ENCODE assay signal across 8 mouse cellular contexts in genomic region chr13:67682959-67683735, GRCm38 (mm10). TPM values are rescaled to one million over a fixed set of nuclear protein-coding genes. Genes with fewer than 3 reads are reported as not detected.
DNase-seq lines count a peak whose midpoint lies in the region; ATAC-seq and TF ChIP-seq lines count a peak whose summit lies in the region.
"Not testable (repeated sequence)": the region's sequence is repeated elsewhere in the genome, so short reads cannot be mapped to it uniquely, and the experiment has no call there.

No protein-coding gene starts in this region.

- not testable (repeated sequence) for H3K27me3 ChIP-seq in CH12.LX (replicated peaks); forebrain, embryonic 11.5 days (ENCODE audit: control insufficient read depth, insufficient read depth, low read length); heart, embryonic 16.5 days (ENCODE audit: control insufficient read depth, insufficient read depth, low read length); liver, embryonic 15.5 days; neural tube, embryonic 12.5 days (replicated peaks)

- 11% methylated on average over 16 of the region's 16 CpGs for WGBS in forebrain, embryonic 11.5 days
- WGBS in heart, embryonic 16.5 days = 15% methylated on average over 16 of the region's 16 CpGs
- WGBS in liver, embryonic 15.5 days (ENCODE audit: insufficient replicate concordance) = 8% methylated on average over 16 of the region's 16 CpGs
- 15% methylated on average over 16 of the region's 16 CpGs for WGBS in neural tube, embryonic 12.5 days

- in situ Hi-C loops in CH12.LX (cut with MboI; ENCODE audit: low pct_ligation_motif_present, low pct_unique_long_range_greater_than_20kb, low sequenced_read_pairs) = not testable (repeated sequence)

- not testable (repeated sequence) for TF ChIP-seq RAD21 in CH12.LX (IDR thresholded peaks at IDR 0.05; ENCODE audit: low read depth, low read length)

- peak overlapping the region; percentile 78 for H3K9ac ChIP-seq in CH12.LX (ENCODE audit: insufficient read depth, low read depth)
- H3K9ac ChIP-seq in forebrain, embryonic 11.5 days (ENCODE audit: low read length) = peak overlapping the region; percentile 68
- peak overlapping the region; percentile 87 for H3K9ac ChIP-seq in heart, embryonic 16.5 days (ENCODE audit: low read length)
- peak overlapping the region; percentile 60 for H3K9ac ChIP-seq in liver, embryonic 15.5 days
- peak overlapping the region; percentile 66 for H3K9ac ChIP-seq in neural tube, embryonic 12.5 days

- peak overlapping the region; percentile 64 for H3K4me2 ChIP-seq in CH12.LX (ENCODE audit: insufficient read depth, low read depth, poor library complexity, severe bottlenecking)
- H3K4me2 ChIP-seq in forebrain, embryonic 11.5 days (ENCODE audit: low read depth, low read length, severe bottlenecking) = peak overlapping the region; percentile 60
- H3K4me2 ChIP-seq in heart, embryonic 16.5 days (ENCODE audit: low read depth, low read length) = peak overlapping the region; percentile 74
- H3K4me2 ChIP-seq in liver, embryonic 15.5 days = peak overlapping the region; percentile 72
- H3K4me2 ChIP-seq in neural tube, embryonic 12.5 days (replicated peaks) = peak overlapping the region; percentile 72

- not testable (repeated sequence) for H3K27ac ChIP-seq in CH12.LX (ENCODE audit: insufficient read depth, low read depth); forebrain, embryonic 11.5 days (ENCODE audit: low read depth, low read length); liver, embryonic 15.5 days (replicated peaks); neural tube, embryonic 12.5 days
- H3K27ac ChIP-seq in heart, embryonic 16.5 days (ENCODE audit: low read length) = 0 out of 2 replicates have a peak overlapping the region, but pooled peaks have one; percentile 51

- peak; percentile 56 for TF ChIP-seq POLR2A in CH12.LX (IDR thresholded peaks at IDR 0.05; ENCODE audit: low read depth, low read length)

- H3K9me3 ChIP-seq in CH12.LX (replicated peaks; ENCODE audit: low read length); forebrain, embryonic 11.5 days (ENCODE audit: control insufficient read depth, low read length); heart, embryonic 16.5 days (replicated peaks; ENCODE audit: control insufficient read depth, low read length); liver, embryonic 15.5 days (replicated peaks); neural tube, embryonic 12.5 days: not testable (repeated sequence)

- not testable (repeated sequence) for H3K79me2 ChIP-seq in CH12.LX (replicated peaks; ENCODE audit: control insufficient read depth, extremely low read depth, insufficient read depth, poor library complexity, severe bottlenecking)

- H3K4me1 ChIP-seq in CH12.LX (ENCODE audit: control insufficient read depth in 1 of 2, insufficient read depth in 2 of 2); forebrain, embryonic 11.5 days (replicated peaks; ENCODE audit: control insufficient read depth, insufficient read depth, low read length); heart, embryonic 16.5 days (ENCODE audit: control insufficient read depth, insufficient read depth, low read length); liver, embryonic 15.5 days (replicated peaks); neural tube, embryonic 12.5 days: not testable (repeated sequence)

- dilution Hi-C loops in CH12.LX (cut with MboI; ENCODE audit: extremely low pct_ligation_motif_present, extremely low pct_unique_long_range_greater_than_20kb, low sequenced_read_pairs) = not testable (repeated sequence)

- TF ChIP-seq CTCF in CH12.LX (conservative IDR thresholded peaks at IDR 0.05 in 1 of 2, IDR thresholded peaks at IDR 0.05 in 1 of 2; ENCODE audit: low read depth in 2 of 2, low read length in 2 of 2) = not testable (repeated sequence)

- not testable (repeated sequence) for TF ChIP-seq EP300 in CH12.LX (IDR thresholded peaks at IDR 0.05; ENCODE audit: low read length)

- peak; percentile 100 for ATAC-seq in forebrain, embryonic 11.5 days (replicated peaks; ENCODE audit: low FRiP score)
- ATAC-seq in heart, embryonic 16.5 days (replicated peaks; ENCODE audit: extremely low read depth, insufficient read depth, low FRiP score) = peak; percentile 100
- ATAC-seq in liver, embryonic 15.5 days (ENCODE audit: insufficient read depth) = peak; percentile 98
- ATAC-seq in neural tube, embryonic 12.5 days (ENCODE audit: low FRiP score, low read depth) = peak; percentile 100

- H3K4me3 ChIP-seq in CH12.LX (replicated peaks in 1 of 3; ENCODE audit: low read depth in 2 of 3, low read length in 2 of 3, poor library complexity in 1 of 3) = peak overlapping the region; percentile 56 to 99 (median 89)
- peak overlapping the region; percentile 61 for H3K4me3 ChIP-seq in forebrain, embryonic 11.5 days (ENCODE audit: low read depth, low read length)
- peak overlapping the region; percentile 83 for H3K4me3 ChIP-seq in heart, embryonic 16.5 days (ENCODE audit: low read length)
- peak overlapping the region; percentile 70 for H3K4me3 ChIP-seq in liver, embryonic 15.5 days (replicated peaks)
- H3K4me3 ChIP-seq in neural tube, embryonic 12.5 days = peak overlapping the region; percentile 56

- not testable (repeated sequence) for H3K36me3 ChIP-seq in CH12.LX (replicated peaks in 1 of 2; ENCODE audit: control insufficient read depth in 1 of 2, insufficient read depth in 1 of 2, low read length in 1 of 2); forebrain, embryonic 11.5 days (ENCODE audit: control insufficient read depth, insufficient read depth, low read length); heart, embryonic 16.5 days (ENCODE audit: control insufficient read depth, insufficient read depth); liver, embryonic 15.5 days (replicated peaks); neural tube, embryonic 12.5 days

- DNase-seq in CH12.LX (ENCODE audit: extremely low read depth) = peak; percentile 87
- peak; percentile 74 for DNase-seq in c-Kit-positive CD71-positive TER-119-negative erythroid progenitor cells, embryonic 14.5 days (ENCODE audit: low read depth)
- peak; percentile 77 for DNase-seq in forebrain, embryonic 11.5 days (ENCODE audit: low spot score)
- DNase-seq in kidney, postnatal 36 days = peak; percentile 90 to 93
- DNase-seq in telencephalon, adult 2 months (ENCODE audit: low read depth, low spot score) = peak; percentile 95

TF ChIP-seq in CH12.LX, 34 proteins besides CTCF, POLR2A, EP300 and RAD21 (continues in another document):
- TF ChIP-seq GABPA (IDR thresholded peaks at IDR 0.05; ENCODE audit: insufficient replicate concordance, low read depth, low read length) (peak; percentile 46; the same call in 1 of the 2 replicates), MAX (IDR thresholded peaks at IDR 0.05; ENCODE audit: low read length) (peak; percentile 97), SIN3A (IDR thresholded peaks at IDR 0.05; ENCODE audit: low read length) (peak; percentile 95), NELFE (IDR thresholded peaks at IDR 0.05; ENCODE audit: low read depth, low read length) (peak; percentile 53), HCFC1 (IDR thresholded peaks at IDR 0.05; ENCODE audit: low read depth, low read length) (peak; percentile 92), MYC (IDR thresholded peaks at IDR 0.05; ENCODE audit: low read depth, low read length) (peak; percentile 89)

RNA-seq across cellular contexts. Expression of gene Zfp738, which starts 3.7 kb away (rescaled TPM):
- total RNA-seq in CH12.LX (2012; rRNA removed) (7.3 TPM in 2 replicates), CH12.LX (2014; rRNA removed) (9.4 and 10.3 TPM in 2 replicates)
- 4.7 and 4.9 TPM in 2 replicates for polyA plus RNA-seq in CH12.LX (2012; ENCODE audit: insufficient read length, low read depth)
- 12.8 and 13.6 TPM in 2 replicates for polyA plus RNA-seq in forebrain, embryonic 11.5 days (2014; fragmentation: Nextera tagmentation; extraction: Ambion mirVana)
- 7.5 and 7.8 TPM in 2 replicates for polyA plus RNA-seq in heart, embryonic 16.5 days (2015; fragmentation: Nextera tagmentation; extraction: Ambion mirVana)
- polyA plus RNA-seq in liver, embryonic 15.5 days (2015; fragmentation: Nextera tagmentation; extraction: Ambion mirVana) = 1.8 and 2.0 TPM in 2 replicates
- polyA plus RNA-seq in neural tube, embryonic 12.5 days (2016; fragmentation: Nextera tagmentation; extraction: Ambion mirVana) = 16.2 and 17.1 TPM in 2 replicates

RNA-seq across cellular contexts. Expression of gene Zfp729a, which starts 45.6 kb away (rescaled TPM):
- total RNA-seq in CH12.LX (2012; rRNA removed) (3.6 and 3.7 TPM in 2 replicates), CH12.LX (2014; rRNA removed) (11.2 and 12.6 TPM in 2 replicates)
- polyA plus RNA-seq in CH12.LX (2012; ENCODE audit: insufficient read length, low read depth) = 4.6 and 4.8 TPM in 2 replicates
- 3.4 and 4.5 TPM in 2 replicates for polyA plus RNA-seq in forebrain, embryonic 11.5 days (2014; fragmentation: Nextera tagmentation; extraction: Ambion mirVana)
- polyA plus RNA-seq in heart, embryonic 16.5 days (2015; fragmentation: Nextera tagmentation; extraction: Ambion mirVana) = 1.6 TPM in 2 replicates
- polyA plus RNA-seq in liver, embryonic 15.5 days (2015; fragmentation: Nextera tagmentation; extraction: Ambion mirVana) = 0.75 and 1.0 TPM in 2 replicates
- polyA plus RNA-seq in neural tube, embryonic 12.5 days (2016; fragmentation: Nextera tagmentation; extraction: Ambion mirVana) = 2.3 and 2.9 TPM in 2 replicates

RNA-seq across cellular contexts. Expression of gene Gm49345, which starts 45.6 kb away (rescaled TPM):
- total RNA-seq in CH12.LX (2012; rRNA removed) (not detected in 2 replicates), CH12.LX (2014; rRNA removed) (not detected in 2 replicates)
- polyA plus RNA-seq in CH12.LX (2012; ENCODE audit: insufficient read length, low read depth) = 1.2 and 1.5 TPM in 2 replicates
- not detected in 2 replicates for polyA plus RNA-seq in forebrain, embryonic 11.5 days (2014; fragmentation: Nextera tagmentation; extraction: Ambion mirVana)
- polyA plus RNA-seq in heart, embryonic 16.5 days (2015; fragmentation: Nextera tagmentation; extraction: Ambion mirVana) = not detected in 2 replicates
- polyA plus RNA-seq in liver, embryonic 15.5 days (2015; fragmentation: Nextera tagmentation; extraction: Ambion mirVana) = 0.40 TPM in 1 of 2 replicates, not detected in the other
- 0.22 TPM in 1 of 2 replicates, not detected in the other for polyA plus RNA-seq in neural tube, embryonic 12.5 days (2016; fragmentation: Nextera tagmentation; extraction: Ambion mirVana)

RNA-seq across cellular contexts. Expression of gene Zfp65, which starts 45.8 kb away (rescaled TPM):
- 6.5 and 8.1 TPM in 2 replicates for total RNA-seq in CH12.LX (2012; rRNA removed)
- total RNA-seq in CH12.LX (2014; rRNA removed) = 13.0 and 16.3 TPM in 2 replicates
- 4.7 and 6.1 TPM in 2 replicates for polyA plus RNA-seq in CH12.LX (2012; ENCODE audit: insufficient read length, low read depth)
- polyA plus RNA-seq in forebrain, embryonic 11.5 days (2014; fragmentation: Nextera tagmentation; extraction: Ambion mirVana) = 4.9 and 5.9 TPM in 2 replicates
- polyA plus RNA-seq in heart, embryonic 16.5 days (2015; fragmentation: Nextera tagmentation; extraction: Ambion mirVana) = 3.5 and 4.0 TPM in 2 replicates
- polyA plus RNA-seq in liver, embryonic 15.5 days (2015; fragmentation: Nextera tagmentation; extraction: Ambion mirVana) = 1.4 and 1.5 TPM in 2 replicates
- 8.1 and 8.7 TPM in 2 replicates for polyA plus RNA-seq in neural tube, embryonic 12.5 days (2016; fragmentation: Nextera tagmentation; extraction: Ambion mirVana)
